Mouse (Mus musculus) kidney, embryonic 14.5 days (tissue): Measurements from ENCODE around the gene Plce1. TPM values are rescaled to one million over a fixed set of nuclear protein-coding genes. Genes with fewer than 3 reads are reported as not detected.
"Not testable (repeated sequence)": the region's sequence is repeated elsewhere in the genome, so short reads cannot be mapped to it uniquely, and the experiment has no call there.

Source experiments
- ATAC-seq: fragments of 200-750 bp; cut with Nextera tagmentation; 2 replicates; pipeline ENCODE4 v1.8.0; 2017; ENCODE audit warnings: moderate number of reproducible peaks, mild to moderate bottlenecking, moderate TSS enrichment, moderate library complexity; ENCODE audit not compliant: low FRiP score, low TSS enrichment
- H3K27ac ChIP-seq: fragments of 300-500 bp; sonication (generic); 2 replicates; pipeline ENCODE4 v1.5.1; 2014; ENCODE audit warnings: low read depth, mild to moderate bottlenecking, low read length, moderate library complexity, mixed read lengths
- H3K27me3 ChIP-seq: fragments of 300-500 bp; sonication (generic); 2 replicates; pipeline ENCODE4 v1.6.1; 2014; ENCODE audit warnings: mild to moderate bottlenecking, low read length; ENCODE audit not compliant: control insufficient read depth, insufficient read depth
- H3K36me3 ChIP-seq: fragments of 300-500 bp; sonication (generic); 2 replicates; pipeline ENCODE4 v1.6.1; 2014; ENCODE audit warnings: low read length, mixed read lengths; ENCODE audit not compliant: control insufficient read depth, insufficient read depth
- H3K4me1 ChIP-seq: fragments of 300-500 bp; sonication (generic); 2 replicates; pipeline ENCODE4 v1.6.1; 2014; ENCODE audit warnings: low read length, mixed read lengths; ENCODE audit not compliant: control insufficient read depth, insufficient read depth
- H3K4me2 ChIP-seq: fragments of 300-500 bp; sonication (generic); replicated peaks from 2 replicates; pipeline ENCODE4 v1.6.1; 2014; ENCODE audit warnings: low read depth, mild to moderate bottlenecking, low read length
- H3K4me3 ChIP-seq: fragments of 300-500 bp; sonication (generic); 2 replicates; pipeline ENCODE4 v1.5.1; 2014; ENCODE audit warnings: mild to moderate bottlenecking, low read length
- H3K9ac ChIP-seq: fragments of 300-500 bp; sonication (generic); 2 replicates; pipeline ENCODE4 v1.6.1; 2014; ENCODE audit warnings: low read depth, mild to moderate bottlenecking, low read length, moderate library complexity
- H3K9me3 ChIP-seq: fragments of 300-500 bp; sonication (generic); 2 replicates; pipeline ENCODE4 v1.6.1; 2016; ENCODE audit warnings: low read length; ENCODE audit not compliant: control insufficient read depth
- WGBS: fragments of 180-500 bp; shearing (Covaris S2); extraction: QIAGEN DNeasy Blood & Tissue Kit; methylation state at CpG from one replicate; pipeline ENCODE4 v1.1.7; 2014; 5-methylcytosine and 5-hydroxymethylcytosine counted together
- polyA plus RNA-seq: library from polyadenylated mRNA; unstranded; fragments of >200 nt; fragmentation: Nextera tagmentation; extraction: Ambion mirVana; gene quantifications from 2 replicates; pipeline ENCODE4 v1.2.1, GENCODE M21; 2014

Gene Plce1
- polyA plus RNA-seq, 1 experiment from 2014 or later: 3.6 TPM

DNA sequence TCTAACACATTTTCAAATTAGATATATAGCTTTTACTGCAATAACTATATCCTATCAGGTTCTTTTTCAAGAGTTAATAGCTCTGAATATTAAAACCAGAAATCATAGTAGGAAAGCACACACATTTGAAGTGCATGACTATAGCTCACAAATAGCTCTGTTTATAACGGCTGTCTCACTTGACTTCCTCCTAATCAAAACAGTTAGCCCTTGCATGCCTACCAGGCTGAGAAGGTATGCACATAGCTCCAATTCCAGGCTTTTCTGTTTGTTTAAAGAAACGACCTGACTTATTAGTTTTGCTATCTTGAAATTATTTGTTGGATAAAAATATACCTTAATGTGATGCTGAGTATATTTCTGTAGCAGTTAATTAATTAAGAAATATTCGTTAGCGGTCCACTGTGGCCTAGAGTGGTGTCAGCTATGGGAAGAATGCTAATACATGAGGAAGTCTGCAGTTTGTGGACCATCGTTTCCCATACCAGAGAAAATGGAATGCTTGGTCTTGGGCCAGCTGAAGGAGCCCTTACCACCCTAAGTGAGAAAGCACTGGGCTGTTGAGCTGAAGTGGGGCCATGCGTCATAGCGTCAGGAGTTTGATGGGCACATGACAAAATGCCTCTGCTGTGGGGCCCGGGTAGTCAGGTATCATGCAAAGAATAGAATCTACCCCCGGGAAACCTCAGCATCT, 146.3 kb downstream of the Plce1 start:
- no peak overlapping the region for H3K27ac ChIP-seq
- no peak overlapping the region for H3K4me3 ChIP-seq
- H3K4me2 ChIP-seq: no peak overlapping the region
- no peaks in the 10 kb centered on the region for H3K27me3 ChIP-seq
- ATAC-seq: no peak
- no peaks in the 10 kb centered on the region for H3K9me3 ChIP-seq
- no peak overlapping the region for H3K9ac ChIP-seq
- no peaks in the 10 kb centered on the region for H3K36me3 ChIP-seq
- no peaks in the 10 kb centered on the region for H3K4me1 ChIP-seq
- WGBS: 82% methylated on average over 9 of the region's 9 CpGs

DNA sequence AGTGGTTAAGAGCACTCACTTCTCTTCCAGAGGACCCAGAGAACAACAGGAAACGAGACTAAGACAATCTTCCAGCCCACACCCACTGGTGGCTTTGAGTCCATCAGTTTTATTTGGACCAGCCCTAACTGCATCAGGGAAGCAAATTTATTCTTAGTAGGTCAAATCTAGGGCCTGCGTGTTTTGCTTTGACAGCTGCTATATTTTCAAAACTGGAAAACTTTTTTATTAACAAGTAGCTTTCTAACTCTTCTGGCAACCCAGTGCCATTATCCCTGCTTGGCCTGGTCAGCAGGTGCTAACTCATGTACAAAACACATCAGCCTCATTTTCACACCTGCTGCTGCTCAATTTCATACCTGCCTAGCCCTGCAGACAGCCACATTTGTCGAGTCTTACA, 151.3 kb downstream of the Plce1 start:
- WGBS: 60% methylated on average over 3 of the region's 3 CpGs
- H3K9ac ChIP-seq: no peak overlapping the region

DNA sequence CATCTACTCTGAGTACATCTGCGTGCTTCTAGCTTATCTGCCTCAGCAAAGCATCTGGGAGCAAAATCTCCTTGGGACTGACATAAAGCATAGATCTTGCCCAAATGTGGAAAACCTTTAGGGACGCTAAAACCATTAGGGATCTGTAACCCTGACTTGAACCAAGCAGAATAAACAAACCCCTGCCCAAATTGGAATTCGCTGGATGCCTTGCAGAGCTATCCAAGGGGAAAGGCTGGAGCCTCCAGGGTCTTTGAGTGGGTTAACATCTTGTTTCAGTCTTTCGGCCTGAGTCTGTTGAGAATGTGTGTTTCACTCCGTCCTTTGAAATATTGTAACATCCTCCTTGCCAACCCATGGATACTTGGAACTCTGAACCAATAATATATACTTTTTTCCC, 152.4 kb downstream of the Plce1 start:
- Histone ChIP-seq H3K4me3 (no peak overlapping the region), H3K27me3 (no peaks in the 10 kb centered on the region), H3K4me1 (0 out of 2 replicates have a peak, but pooled peaks cover 2% of the 10 kb centered on the region), H3K4me2 (no peak overlapping the region), H3K9ac (no peak overlapping the region), H3K36me3 (no peaks in the 10 kb centered on the region), H3K9me3 (no peaks in the 10 kb centered on the region), H3K27ac (no peak overlapping the region)
- 47% methylated on average over 5 of the region's 5 CpGs for WGBS
- no peak for ATAC-seq

More for the DNA sequence above, 151.3 kb downstream of the Plce1 start:
- no peak overlapping the region for H3K27ac ChIP-seq
- no peak overlapping the region for H3K4me3 ChIP-seq
- no peaks in the 10 kb centered on the region for H3K9me3 ChIP-seq
- ATAC-seq: no peak
- no peaks in the 10 kb centered on the region for H3K36me3 ChIP-seq
- H3K4me2 ChIP-seq: no peak overlapping the region
- no peaks in the 10 kb centered on the region for H3K27me3 ChIP-seq
- 0 out of 2 replicates have a peak, but pooled peaks cover 2% of the 10 kb centered on the region for H3K4me1 ChIP-seq

DNA sequence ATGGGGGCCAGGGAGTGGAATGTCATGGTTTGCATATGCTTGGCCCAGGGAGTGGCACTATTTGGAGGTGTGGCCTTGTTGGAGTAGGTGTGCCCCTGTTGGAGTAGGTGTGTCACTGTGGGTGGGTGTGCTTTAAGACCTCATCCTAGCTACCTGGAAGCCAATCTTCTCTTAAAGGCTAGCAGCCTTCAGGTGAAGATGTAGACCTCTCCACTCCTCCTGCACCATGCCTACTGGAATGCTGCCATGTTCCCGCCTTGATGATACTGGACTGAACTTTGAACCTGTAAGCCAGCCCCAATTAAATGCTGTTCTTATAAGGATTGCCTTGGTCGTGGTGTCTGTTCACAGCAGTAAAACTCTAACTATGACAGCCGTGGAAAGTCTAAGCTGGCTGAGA, 158.1 kb downstream of the Plce1 start:
- peaks cover 7% of the 10 kb centered on the region for H3K4me1 ChIP-seq
- H3K36me3 ChIP-seq: no peaks in the 10 kb centered on the region
- no peaks in the 10 kb centered on the region for H3K9me3 ChIP-seq
- no peak for ATAC-seq
- H3K9ac ChIP-seq: no peak overlapping the region
- WGBS: 88% methylated on average over 3 of the region's 3 CpGs
- H3K27me3 ChIP-seq: no peaks in the 10 kb centered on the region
- H3K27ac ChIP-seq: no peak overlapping the region
- no peak overlapping the region for H3K4me3 ChIP-seq
- no peak overlapping the region for H3K4me2 ChIP-seq

DNA sequence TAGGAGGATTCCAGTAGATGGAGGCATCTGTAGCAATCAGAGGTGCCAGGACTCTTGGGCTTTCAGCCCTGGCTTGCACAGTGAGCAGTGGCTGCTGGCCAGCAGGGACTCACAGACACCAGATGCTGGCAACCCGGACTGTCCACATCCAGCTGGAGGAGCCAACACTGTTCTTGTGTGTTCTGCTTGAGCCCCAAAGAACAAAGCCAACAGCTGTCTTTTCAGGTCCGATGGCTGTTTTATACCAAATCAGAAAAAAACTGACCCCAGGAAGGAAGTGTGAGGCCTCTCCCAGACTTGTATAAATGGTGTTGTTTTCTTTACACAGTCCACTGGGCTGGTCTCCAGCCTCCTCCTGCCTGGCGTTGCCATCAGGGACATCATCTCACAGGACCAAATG, 158.9 kb downstream of the Plce1 start:
- ATAC-seq: no peak
- Histone ChIP-seq H3K4me2 (no peak overlapping the region), H3K9ac (no peak overlapping the region), H3K9me3 (no peaks in the 10 kb centered on the region), H3K4me3 (no peak overlapping the region), H3K36me3 (no peaks in the 10 kb centered on the region), H3K27me3 (no peaks in the 10 kb centered on the region), H3K27ac (no peak overlapping the region; the same call in 1 of the 2 replicates), H3K4me1 (peaks cover 7% of the 10 kb centered on the region)
- 18% methylated on average over 3 of the region's 3 CpGs for WGBS

DNA sequence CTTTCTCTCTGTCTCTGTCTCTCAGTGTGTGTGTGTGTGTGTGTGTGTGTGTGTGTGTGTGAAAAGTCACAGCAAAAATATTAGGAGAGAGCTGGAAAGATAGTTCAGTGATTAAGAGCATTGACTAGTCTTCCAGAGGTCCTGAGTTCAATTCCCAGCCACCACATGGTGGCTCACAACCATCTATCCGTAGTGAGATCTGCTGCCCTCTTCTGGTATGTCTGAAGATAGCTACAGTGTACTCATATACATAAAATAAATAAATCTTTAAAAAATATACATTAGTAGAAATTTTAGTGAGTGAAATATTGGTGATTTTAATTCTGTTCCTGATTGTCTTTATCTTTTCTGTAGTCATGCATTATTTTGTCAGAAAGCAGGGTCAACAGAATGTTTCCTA, 161.6 kb downstream of the Plce1 start:
- not testable (repeated sequence) for H3K4me1 ChIP-seq, H3K27me3 ChIP-seq, ATAC-seq, H3K4me3 ChIP-seq, H3K9me3 ChIP-seq, H3K9ac ChIP-seq, H3K27ac ChIP-seq, H3K4me2 ChIP-seq, H3K36me3 ChIP-seq
- WGBS: 71% methylated on average over 1 of the region's 1 CpGs

DNA sequence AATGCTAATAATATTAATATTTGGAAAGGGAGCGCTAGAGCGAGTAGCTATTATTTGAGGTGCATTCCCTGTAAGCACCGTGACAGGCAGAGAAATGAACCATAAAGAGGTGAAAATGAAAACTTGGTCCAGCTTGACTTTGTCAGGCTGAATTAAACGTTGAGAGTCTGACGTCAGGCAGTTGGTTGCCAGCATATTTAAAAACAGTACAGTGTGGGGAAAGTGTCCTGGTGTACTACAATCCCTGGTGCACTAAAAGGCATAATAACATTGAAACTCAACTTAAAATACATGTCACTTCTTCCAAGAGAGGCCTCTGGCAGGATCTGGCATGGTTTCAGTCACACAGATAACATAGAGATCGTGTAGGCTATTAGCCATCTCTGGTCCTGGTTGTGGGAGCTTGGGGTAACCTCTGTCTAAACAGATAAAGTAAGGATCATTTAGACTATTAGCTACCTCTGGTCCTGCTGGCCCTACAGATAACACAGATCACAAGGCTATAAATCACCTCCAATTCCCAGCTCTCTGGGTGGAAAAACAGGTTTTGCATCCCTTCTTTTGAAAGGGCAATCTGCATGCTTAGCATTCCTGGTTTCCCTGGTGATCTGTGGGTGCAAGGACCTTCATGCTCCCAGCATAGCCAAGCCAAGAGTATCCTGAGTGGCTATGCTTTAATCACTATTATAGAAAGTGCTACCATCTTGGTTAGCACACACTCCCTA, 164.1 kb downstream of the Plce1 start:
- no peaks in the 10 kb centered on the region for H3K36me3 ChIP-seq
- no peak overlapping the region for H3K9ac ChIP-seq
- H3K9me3 ChIP-seq: no peaks in the 10 kb centered on the region
- no peak overlapping the region; the same call in 1 of the 2 replicates for H3K27ac ChIP-seq
- no peak overlapping the region for H3K4me3 ChIP-seq
- 37% methylated on average over 6 of the region's 6 CpGs for WGBS
- peak; percentile 49; the same call in 1 of the 2 replicates for ATAC-seq
- H3K4me2 ChIP-seq: no peak overlapping the region
- no peaks in the 10 kb centered on the region for H3K27me3 ChIP-seq
- peaks cover 2% of the 10 kb centered on the region for H3K4me1 ChIP-seq

DNA sequence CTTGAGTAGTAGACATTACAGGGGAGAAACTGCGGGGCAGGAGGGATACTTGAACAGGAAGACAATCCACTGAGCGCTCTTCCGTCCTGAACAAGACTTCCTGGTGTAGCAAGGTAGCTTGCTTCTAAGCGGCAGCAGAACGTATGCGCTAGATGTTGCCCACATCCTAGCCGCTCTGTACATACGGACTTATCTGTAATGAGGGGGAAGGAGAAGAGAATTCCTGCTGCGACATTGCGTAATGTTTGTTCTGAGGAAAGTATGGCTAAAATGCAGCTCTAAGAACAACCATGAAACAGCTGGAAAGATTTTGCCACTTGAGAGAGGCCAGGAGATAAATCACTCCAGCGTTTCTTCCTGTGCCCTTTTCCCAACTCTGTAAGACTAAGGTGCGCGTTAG, 177.1 kb downstream of the Plce1 start:
- Histone ChIP-seq H3K9ac (no peak overlapping the region), H3K4me3 (no peak overlapping the region), H3K36me3 (no peaks in the 10 kb centered on the region), H3K27me3 (no peaks in the 10 kb centered on the region), H3K9me3 (no peaks in the 10 kb centered on the region), H3K4me2 (no peak overlapping the region), H3K4me1 (no peaks in the 10 kb centered on the region), H3K27ac (no peak overlapping the region)
- 79% methylated on average over 13 of the region's 13 CpGs for WGBS
- no peak for ATAC-seq

DNA sequence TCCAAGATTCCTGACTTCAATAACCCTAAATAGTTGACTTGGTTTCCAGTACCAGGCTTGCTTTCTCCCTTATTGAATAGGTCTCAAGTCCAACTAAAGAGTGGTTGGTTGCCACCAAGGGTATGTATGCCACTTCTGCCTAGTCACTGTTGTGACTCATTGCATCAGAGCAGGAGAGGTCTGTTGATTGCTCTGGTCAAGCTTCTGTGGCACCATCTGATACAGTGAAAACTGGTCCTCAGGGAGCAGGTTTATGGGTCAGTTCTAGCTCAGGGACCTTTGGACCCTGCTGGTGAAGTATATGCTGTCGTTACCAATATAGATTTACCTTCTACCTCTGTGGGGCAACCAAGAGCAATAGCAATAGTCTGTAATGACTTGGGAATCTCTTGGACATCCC, 184.5 kb downstream of the Plce1 start:
- 93% methylated on average over 1 of the region's 1 CpGs for WGBS
- H3K9ac ChIP-seq: no peak overlapping the region
- no peaks in the 10 kb centered on the region for H3K27me3 ChIP-seq
- no peaks in the 10 kb centered on the region for H3K9me3 ChIP-seq
- no peaks in the 10 kb centered on the region for H3K36me3 ChIP-seq
- no peaks in the 10 kb centered on the region for H3K4me1 ChIP-seq
- H3K27ac ChIP-seq: no peak overlapping the region
- H3K4me3 ChIP-seq: no peak overlapping the region
- no peak overlapping the region for H3K4me2 ChIP-seq
- ATAC-seq: no peak
